In the genomic region with DNA sequence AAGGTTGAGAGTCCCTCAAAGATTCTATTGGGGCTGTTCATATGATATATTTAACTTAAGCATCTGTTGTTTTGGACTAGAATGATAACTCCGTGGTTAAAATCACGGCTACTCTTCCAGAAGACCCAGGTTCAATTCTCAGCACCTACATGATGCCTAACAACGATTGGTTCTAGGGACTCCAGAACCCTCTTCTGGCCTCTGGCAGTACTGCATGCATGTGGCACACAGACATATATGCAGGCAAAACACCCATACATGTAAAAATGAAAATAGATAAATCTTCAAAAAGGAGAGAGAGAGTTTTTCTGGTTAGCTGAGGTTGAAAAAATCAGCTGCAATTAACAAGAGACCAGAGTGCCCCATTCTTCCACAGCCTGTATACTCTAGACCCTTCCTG, we compare ENCODE assay signal across 26 mouse cellular contexts. TPM values are rescaled to one million over a fixed set of nuclear protein-coding genes. Genes with fewer than 3 reads are reported as not detected.
DNase-seq lines count a peak whose midpoint lies in the region; ATAC-seq and TF ChIP-seq lines count a peak whose summit lies in the region.
"Had no signal": no experiment of that assay in that cellular context is flagged by ENCODE, and none has a peak within 500 bp of the region (broad histone marks: within the 10 kb centered on the region; RNA-seq: fewer than 3 reads in every experiment).

No protein-coding gene starts in this region.

- no peak overlapping the region for H3K4me2 ChIP-seq in liver, embryonic 14.5 days (ENCODE audit: low read depth)
- no peak overlapping the region for H3K4me2 ChIP-seq in liver, postnatal 0 days (ENCODE audit: low read depth, low read length)
- H3K4me2 ChIP-seq in stomach, postnatal 0 days (replicated peaks; ENCODE audit: low read depth) = no peak overlapping the region
- H3K4me2 ChIP-seq: forebrain, embryonic 15.5 days; intestine, embryonic 15.5 days; liver, embryonic 12.5 days; midbrain, embryonic 15.5 days; stomach, embryonic 15.5 days had no signal

- no peak overlapping the region for H3K4me3 ChIP-seq in heart, adult 2 months
- no peak overlapping the region for H3K4me3 ChIP-seq in liver, embryonic 14.5 days (ENCODE audit: insufficient read depth in 1 of 2, low read depth in 2 of 2, low read length in 2 of 2)
- no peak overlapping the region for H3K4me3 ChIP-seq in liver, postnatal 0 days (ENCODE audit: low read depth, low read length)
- H3K4me3 ChIP-seq in stomach, postnatal 0 days (ENCODE audit: low read depth, low read length) = no peak overlapping the region
- H3K4me3 ChIP-seq: forebrain, embryonic 15.5 days; intestine, embryonic 15.5 days; liver, embryonic 12.5 days; megakaryocyte, embryonic 14.5 days; midbrain, embryonic 15.5 days; stomach, embryonic 15.5 days had no signal

- peak; percentile 32 for TF ChIP-seq CTCF in heart, adult 2 months (IDR thresholded peaks at IDR 0.05)
- 0 out of 2 replicates have a peak, but pooled peaks have one; percentile 6 for TF ChIP-seq CTCF in liver, embryonic 14.5 days (IDR thresholded peaks at IDR 0.05; ENCODE audit: low read depth)
- TF ChIP-seq CTCF in liver, postnatal 0 days (IDR thresholded peaks at IDR 0.05; ENCODE audit: low read depth) = no peak
- 0 out of 2 replicates have a peak, but pooled peaks have one; percentile 3 for TF ChIP-seq CTCF in stomach, postnatal 0 days (IDR thresholded peaks at IDR 0.05; ENCODE audit: low read depth)

- H3K36me3 ChIP-seq in heart, adult 2 months (ENCODE audit: control insufficient read depth, insufficient read depth, low read length) = no peaks in the 10 kb centered on the region
- no peaks in the 10 kb centered on the region for H3K36me3 ChIP-seq in liver, embryonic 14.5 days (replicated peaks; ENCODE audit: control insufficient read depth, insufficient read depth, low read depth)
- H3K36me3 ChIP-seq in liver, postnatal 0 days (replicated peaks; ENCODE audit: insufficient read depth, low read length) = no peaks in the 10 kb centered on the region
- H3K36me3 ChIP-seq in stomach, postnatal 0 days (ENCODE audit: control insufficient read depth, insufficient read depth, low read length) = no peaks in the 10 kb centered on the region
- H3K36me3 ChIP-seq: forebrain, embryonic 15.5 days; intestine, embryonic 15.5 days; liver, embryonic 12.5 days; midbrain, embryonic 15.5 days; stomach, embryonic 15.5 days had no signal

- H3K27me3 ChIP-seq in heart, adult 2 months (ENCODE audit: control insufficient read depth, insufficient read depth, low read length) = no peaks in the 10 kb centered on the region
- H3K27me3 ChIP-seq in liver, embryonic 14.5 days (ENCODE audit: control insufficient read depth, insufficient read depth, low read length) = peaks cover 3% of the 10 kb centered on the region
- no peaks in the 10 kb centered on the region for H3K27me3 ChIP-seq in liver, postnatal 0 days (ENCODE audit: insufficient read depth, low read length)
- no peaks in the 10 kb centered on the region for H3K27me3 ChIP-seq in stomach, postnatal 0 days (ENCODE audit: control insufficient read depth, insufficient read depth, low read length)
- H3K27me3 ChIP-seq: forebrain, embryonic 15.5 days; intestine, embryonic 15.5 days; midbrain, embryonic 15.5 days; stomach, embryonic 15.5 days had no signal

- ATAC-seq in liver, embryonic 14.5 days (ENCODE audit: insufficient read depth) = no peak
- no peak for ATAC-seq in liver, postnatal 0 days
- ATAC-seq in stomach, postnatal 0 days (ENCODE audit: low FRiP score, low TSS enrichment) = no peak
- ATAC-seq: CD4-positive, CD25-positive, alpha-beta regulatory T cell, adult 4 months; forebrain, embryonic 15.5 days; hindbrain, postnatal 0 days; intestine, embryonic 15.5 days; liver, embryonic 12.5 days; midbrain, embryonic 15.5 days had no signal

- H3K27ac ChIP-seq in heart, adult 2 months = no peak overlapping the region
- no peak overlapping the region for H3K27ac ChIP-seq in liver, embryonic 14.5 days
- H3K27ac ChIP-seq in liver, postnatal 0 days (ENCODE audit: low read depth) = no peak overlapping the region
- H3K27ac ChIP-seq in stomach, postnatal 0 days (replicated peaks) = no peak overlapping the region
- H3K27ac ChIP-seq: forebrain, embryonic 15.5 days; hindbrain, postnatal 0 days; intestine, embryonic 15.5 days; liver, embryonic 12.5 days; midbrain, embryonic 15.5 days; stomach, embryonic 15.5 days had no signal

- peaks cover 5% of the 10 kb centered on the region for H3K4me1 ChIP-seq in heart, adult 2 months (ENCODE audit: control insufficient read depth, insufficient read depth, low read length)
- H3K4me1 ChIP-seq in liver, embryonic 14.5 days (replicated peaks; ENCODE audit: control insufficient read depth in 2 of 2, insufficient read depth in 2 of 2, low read length in 1 of 2) = peaks cover 0 to 6% of the 10 kb centered on the region in 2 experiments; a peak in 1 of 4 replicates
- H3K4me1 ChIP-seq in liver, postnatal 0 days (ENCODE audit: insufficient read depth) = 0 out of 2 replicates have a peak, but pooled peaks cover 3% of the 10 kb centered on the region
- peaks cover 3% of the 10 kb centered on the region; the same call in 1 of the 2 replicates for H3K4me1 ChIP-seq in stomach, postnatal 0 days (replicated peaks; ENCODE audit: control insufficient read depth, insufficient read depth)
- H3K4me1 ChIP-seq: liver, embryonic 12.5 days had no signal

- WGBS in heart, adult 2 months = 92% methylated on average over 3 of the region's 3 CpGs
- 73% methylated on average over 3 of the region's 3 CpGs for whole genome bisulfite sequencing in liver, embryonic 14.5 days (ENCODE audit: insufficient replicate concordance)
- WGBS in liver, postnatal 0 days (ENCODE audit: insufficient replicate concordance) = 82% methylated on average over 3 of the region's 3 CpGs
- WGBS in stomach, postnatal 0 days = 88% methylated on average over 3 of the region's 3 CpGs

- H3K9me3 ChIP-seq in liver, embryonic 14.5 days (ENCODE audit: control insufficient read depth, low read length) = no peaks in the 10 kb centered on the region
- no peaks in the 10 kb centered on the region for H3K9me3 ChIP-seq in liver, postnatal 0 days (ENCODE audit: low read length)
- no peaks in the 10 kb centered on the region for H3K9me3 ChIP-seq in stomach, postnatal 0 days (ENCODE audit: control insufficient read depth, low read length)
- H3K9me3 ChIP-seq: forebrain, embryonic 15.5 days; intestine, embryonic 15.5 days; liver, embryonic 12.5 days; midbrain, embryonic 15.5 days; stomach, embryonic 15.5 days had no signal

- intact Hi-C loops in heart, adult 2 months (cut with DNase I) = no loop called here

- TF ChIP-seq POLR2A in heart, adult 2 months (IDR thresholded peaks at IDR 0.05; ENCODE audit: insufficient read depth, low read depth, low read length) = no peak

- DNase-seq in heart, adult 2 months = no peak
- no peak for DNase-seq in heart, adult 18-20 months
- DNase-seq in liver, embryonic 14.5 days (ENCODE audit: low read depth in 3 of 3, low spot score in 3 of 3) = no peak
- no peak for DNase-seq in liver, postnatal 0 days
- DNase-seq in testis, postnatal 10 days (ENCODE audit: low spot score) = peak; percentile 40
- no peak for DNase-seq in testis, postnatal 14 days (ENCODE audit: low spot score)
- DNase-seq in stomach, postnatal 0 days (ENCODE audit: low spot score) = no peak
- DNase-seq in yolk sac, embryonic 10.5 days (ENCODE audit: low spot score) = no peak
- DNase-seq: adrenal gland, postnatal 10 days; cerebellum, adult 8-10 months; cerebellum, postnatal 36 days; heart, postnatal 14 days; kidney, postnatal 14 days; left cerebral cortex, postnatal 4 days; lung, adult 2 months; lung, postnatal 36 days; right cerebral cortex, postnatal 25 days; thymus, postnatal 4 days had no signal

- no peak overlapping the region for H3K9ac ChIP-seq in heart, adult 2 months (ENCODE audit: low read depth, low read length)
- no peak overlapping the region for H3K9ac ChIP-seq in liver, embryonic 14.5 days (replicated peaks)
- H3K9ac ChIP-seq in liver, postnatal 0 days (replicated peaks) = no peak overlapping the region
- no peak overlapping the region for H3K9ac ChIP-seq in stomach, postnatal 0 days (ENCODE audit: low read length)
- H3K9ac ChIP-seq: forebrain, embryonic 15.5 days; intestine, embryonic 15.5 days; liver, embryonic 12.5 days; midbrain, embryonic 15.5 days; stomach, embryonic 15.5 days had no signal

- TF ChIP-seq EP300 in heart, adult 2 months (IDR thresholded peaks at IDR 0.05; ENCODE audit: insufficient read depth, low read depth, low read length) = no peak
- no peak for TF ChIP-seq EP300 in liver, embryonic 14.5 days (IDR thresholded peaks at IDR 0.05; ENCODE audit: low read depth)
- no peak for TF ChIP-seq EP300 in liver, postnatal 0 days (IDR thresholded peaks at IDR 0.05; ENCODE audit: low read depth)
- TF ChIP-seq EP300 in stomach, postnatal 0 days (optimal IDR thresholded peaks at IDR 0.05) = no peak

- no peaks in the 10 kb centered on the region for H3K79me2 ChIP-seq in heart, adult 2 months (replicated peaks; ENCODE audit: control insufficient read depth, insufficient read depth, low read length)

RNA-seq across cellular contexts. Expression of a gene that starts 12.7 kb away (rescaled TPM):
- total RNA-seq in heart, adult 2 months (2021) = 1 to 10 TPM; 2.8 to 4.9 TPM
- polyA plus RNA-seq in heart, adult 2 months (2012; rRNA removed) = 5.9 and 8.1 TPM in 2 replicates
- total RNA-seq in heart, adult 18-20 months (2021) = 1 to 10 TPM; 4.3 to 6.2 TPM
- 5.2 and 6.6 TPM in 2 replicates for polyA plus RNA-seq in liver, embryonic 14.5 days (2012; rRNA removed)
- 3.0 and 3.7 TPM in 2 replicates for polyA plus RNA-seq in liver, embryonic 14.5 days (2014; fragmentation: Nextera tagmentation; extraction: Ambion mirVana)
- polyA plus RNA-seq in liver, postnatal 0 days (2015; fragmentation: Nextera tagmentation; extraction: Ambion mirVana) = 4.3 and 5.5 TPM in 2 replicates
- polyA plus RNA-seq in stomach, postnatal 0 days (2015; fragmentation: Nextera tagmentation; extraction: Ambion mirVana) = 18.2 and 20.3 TPM in 2 replicates
